Mouse (Mus musculus): ENCODE results near the gene H2-K1.
"Not testable (repeated sequence)": the region's sequence is repeated elsewhere in the genome, so short reads cannot be mapped to it uniquely, and the experiment has no call there.

GRCm38 (mm10) chr17:33952015-33952414 lies 48.1 kb downstream of the H2-K1 start:
- TF ChIP-seq CTCF, POLR2A (IDR thresholded peaks at IDR 0.05; ENCODE audit: extremely low read depth, insufficient read depth, low read length): not testable (repeated sequence)
